Mouse (Mus musculus) frontal cortex, postnatal 14 days (tissue): ENCODE data around the gene Gm28729.
"Not testable (repeated sequence)": the region's sequence is repeated elsewhere in the genome, so short reads cannot be mapped to it uniquely, and the experiment has no call there.

Experiments
- DNase-seq, 2 experiments: peaks; one replicate each; pipeline ENCODE4 v3.0.0; 2022; ENCODE audit warnings: low spot score in 2 of 2

Gm28729 gene

DNA sequence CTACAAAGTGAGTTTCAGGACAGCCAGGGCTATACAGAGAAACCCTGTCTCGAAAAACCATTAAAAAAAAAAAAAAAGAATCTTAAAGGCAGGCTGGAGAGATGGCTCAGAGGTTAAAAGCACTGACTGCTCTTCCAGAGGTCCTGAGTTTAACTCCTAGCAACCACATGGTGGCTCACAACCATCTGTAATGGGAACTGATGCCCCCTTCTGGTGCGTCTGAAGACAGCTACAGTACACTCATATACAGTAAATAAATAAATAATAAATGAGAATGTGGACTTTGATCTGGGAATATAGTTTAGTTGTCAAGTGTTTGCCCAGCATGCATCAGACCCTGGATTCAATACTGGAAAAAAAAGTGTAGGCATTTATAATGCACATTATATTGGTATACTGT, 3.5 kb downstream of the Gm28729 start:
- DNase-seq, result not testable (repeated sequence)

DNA sequence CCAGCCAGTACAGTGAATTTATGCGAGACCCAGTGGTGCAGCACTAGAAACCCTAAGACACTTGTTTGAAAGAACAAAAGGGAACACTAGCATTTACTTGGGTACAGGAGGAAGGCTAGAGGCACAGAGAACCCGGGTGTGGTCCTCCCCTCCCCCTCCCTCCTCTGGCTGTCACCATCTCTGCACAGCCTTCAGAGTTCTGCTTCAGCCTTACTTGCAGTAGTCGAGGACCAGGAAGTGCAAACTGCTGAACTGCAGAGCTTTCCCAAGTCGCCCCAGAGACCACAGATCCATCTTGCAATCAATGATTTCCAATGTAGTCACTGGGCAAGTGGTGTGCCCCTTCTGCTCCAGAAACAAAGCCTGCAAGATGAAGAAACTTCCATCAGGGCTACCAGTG, 7.6 kb downstream of the Gm28729 start:
- no peak for DNase-seq

DNA sequence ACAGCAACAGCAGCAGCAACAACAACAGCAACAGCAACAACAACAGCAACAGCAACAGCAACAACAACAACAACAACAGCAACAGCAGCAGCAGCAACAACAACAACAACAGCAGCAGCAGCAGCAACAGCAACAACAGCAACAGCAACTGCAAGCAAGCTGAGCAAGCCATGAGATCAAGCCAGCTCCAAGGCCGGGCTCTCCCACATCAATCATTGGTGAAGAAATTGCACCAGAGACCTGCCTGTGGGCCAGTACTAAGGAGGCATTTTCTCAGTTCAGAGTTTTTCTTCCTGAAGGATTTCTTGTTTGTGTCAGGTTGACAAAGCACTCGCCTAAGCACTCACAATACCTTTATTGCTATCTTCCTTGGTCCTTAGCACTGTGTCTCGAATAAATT, 8.3 kb downstream of the Gm28729 start:
- no peak for DNase-seq

DNA sequence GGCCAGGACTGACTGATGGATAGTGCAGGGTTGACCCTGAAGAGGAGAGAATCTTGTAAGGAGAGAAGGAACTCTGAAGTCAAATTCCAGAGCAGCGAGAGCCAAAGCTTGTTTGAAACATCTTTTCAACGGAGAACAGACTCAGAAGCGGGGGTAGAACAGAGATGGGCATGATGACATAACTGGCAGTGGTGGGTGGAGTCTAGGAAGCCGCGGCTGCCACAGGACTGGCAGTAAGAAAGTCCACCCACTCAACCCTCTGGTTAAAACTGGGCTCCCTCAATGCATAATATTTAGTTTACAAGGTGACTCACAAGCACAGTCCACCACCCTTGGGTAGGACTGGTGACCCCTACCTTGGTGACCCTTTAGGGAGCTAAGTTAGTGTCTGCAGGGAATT, 9.3 kb downstream of the Gm28729 start:
- no peak for DNase-seq

DNA sequence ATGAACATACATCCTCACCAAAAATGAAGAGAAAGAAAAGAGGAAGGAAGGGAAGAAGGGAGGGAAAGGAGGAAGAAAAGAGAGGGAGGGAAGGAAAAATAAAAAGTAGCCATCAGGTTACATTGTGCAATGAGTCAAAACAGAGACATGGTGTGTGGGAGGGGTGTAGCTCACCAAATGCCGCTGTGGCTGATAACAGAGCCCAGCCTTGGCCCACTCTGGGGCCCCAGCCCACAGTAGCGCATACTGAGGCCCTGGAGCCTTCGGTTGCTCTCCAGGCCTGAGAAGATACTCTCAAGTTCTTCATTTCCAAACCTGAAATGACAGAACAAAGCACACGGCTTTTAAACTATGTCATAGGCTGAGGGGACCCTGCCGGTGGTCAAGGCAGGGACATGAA, 10.8 kb downstream of the Gm28729 start:
- no peak for DNase-seq

DNA sequence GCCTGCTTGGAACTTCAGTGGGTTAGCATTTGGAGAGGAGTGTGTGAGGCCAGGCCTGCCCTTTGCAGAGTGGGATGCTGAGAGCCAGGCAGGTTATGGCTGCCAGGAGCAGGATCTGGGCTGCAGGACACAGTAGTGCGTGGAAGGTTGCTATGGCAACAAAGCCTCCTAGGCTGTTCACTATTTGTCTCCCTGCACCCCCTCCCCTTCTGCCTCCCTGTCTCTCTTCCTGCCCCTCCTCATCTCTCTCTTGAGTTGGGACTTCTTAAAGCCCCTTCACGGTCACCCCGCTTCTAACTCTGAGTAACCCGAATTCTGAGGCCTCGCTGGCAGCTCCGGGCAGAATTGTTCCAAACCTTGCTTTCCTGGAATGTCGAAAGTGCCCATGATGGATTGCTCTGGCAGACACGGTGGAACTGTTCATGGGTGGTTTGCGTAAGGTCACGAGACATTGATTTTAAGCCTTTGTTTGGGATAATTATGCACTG, 19.0 kb downstream of the Gm28729 start:
- peak in 1 of 2 experiments; percentile 15 for DNase-seq

DNA sequence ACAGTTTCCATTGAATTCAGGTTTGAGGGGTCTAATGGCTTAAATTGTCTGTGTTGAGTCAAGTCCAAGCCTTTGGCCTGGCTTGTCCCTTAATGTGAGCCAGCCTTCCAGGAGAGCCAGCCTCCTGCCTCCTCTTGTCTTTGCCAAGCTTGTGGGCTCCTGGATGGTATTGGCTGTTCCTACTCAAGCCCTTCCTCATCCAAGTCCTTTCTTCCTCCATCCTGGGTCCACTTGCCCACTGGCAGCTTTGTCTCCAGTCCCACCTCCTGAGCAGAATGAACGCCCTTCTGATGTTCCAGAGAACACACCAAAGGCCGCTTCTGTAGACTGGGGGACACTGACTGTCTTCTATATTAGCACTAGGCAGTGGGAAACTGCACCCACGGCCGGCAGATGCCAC, 19.9 kb downstream of the Gm28729 start:
- DNase-seq, result no peak

DNA sequence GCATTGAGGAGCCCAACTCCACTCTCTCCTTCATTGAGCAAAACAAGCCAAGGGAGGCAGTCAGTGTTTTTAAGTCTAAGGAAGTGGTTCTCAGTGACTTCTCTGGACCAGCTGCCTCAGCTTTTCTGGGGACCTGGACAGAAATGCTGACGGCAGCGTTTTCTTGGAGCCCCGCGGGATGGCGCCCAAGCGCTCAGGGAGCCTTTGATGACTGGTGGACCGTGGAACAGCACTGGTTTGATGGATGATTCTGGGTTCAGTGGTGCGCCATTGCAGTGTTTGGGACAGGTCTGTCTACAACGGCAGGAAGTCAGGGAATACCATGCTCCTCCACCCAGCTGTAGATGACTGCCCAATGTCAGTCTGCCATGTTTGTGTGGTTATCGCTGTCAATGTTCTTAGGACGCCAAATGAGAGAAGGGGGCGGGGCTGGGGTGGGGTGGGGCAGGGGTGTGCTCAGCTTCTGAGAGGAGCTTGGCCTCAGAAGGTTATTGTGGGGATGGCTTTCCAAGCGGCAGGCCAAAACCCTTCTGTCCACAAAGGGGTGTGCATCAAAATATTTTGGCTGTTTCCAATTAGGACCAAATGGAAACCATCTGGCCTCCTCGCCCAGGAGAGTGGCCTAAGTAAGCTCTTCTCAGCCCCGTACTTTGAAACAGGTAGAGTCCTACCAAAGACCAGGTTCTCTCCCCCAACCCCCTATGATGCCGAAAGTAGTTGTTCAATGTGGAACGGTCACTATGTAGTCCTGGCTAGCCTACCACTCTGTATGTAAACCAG, 20.8 kb downstream of the Gm28729 start:
- DNase-seq, result no peak

DNA sequence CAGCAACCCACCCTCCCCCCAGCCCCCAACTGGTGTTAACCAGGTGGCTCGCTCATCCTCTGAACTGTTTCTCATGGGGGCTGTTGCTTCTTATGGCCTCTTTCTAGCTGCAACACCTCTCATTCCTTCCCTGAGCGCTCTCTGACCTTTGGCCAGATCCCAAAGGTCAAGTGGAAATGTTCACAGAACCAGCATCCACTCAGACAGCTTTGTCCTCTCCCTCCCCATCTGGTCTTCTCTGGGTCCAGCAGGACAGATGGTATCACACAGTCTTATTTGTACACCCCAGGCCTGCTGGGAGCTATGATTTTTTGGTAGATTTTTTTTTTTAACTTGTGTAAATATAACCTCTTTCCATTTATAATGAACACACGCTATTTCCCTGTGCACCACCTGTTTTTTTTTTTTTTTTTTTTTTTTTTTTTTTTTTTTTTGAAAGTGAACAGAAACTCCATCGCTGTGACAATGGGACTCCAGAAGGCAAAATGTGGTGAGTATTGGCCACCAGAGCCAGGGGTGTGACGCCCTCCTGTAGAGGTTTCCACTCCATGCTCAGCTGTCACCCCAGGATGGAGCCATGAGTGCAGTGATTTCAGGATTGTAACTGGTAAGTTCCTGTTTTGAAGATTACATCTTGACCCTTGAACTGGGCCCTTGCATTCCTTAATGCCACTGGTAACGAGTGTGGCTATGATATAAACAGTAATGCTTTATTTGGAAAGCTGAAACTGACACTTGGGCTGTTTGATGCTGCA, 22.0 kb downstream of the Gm28729 start:
- DNase-seq, result no peak

DNA sequence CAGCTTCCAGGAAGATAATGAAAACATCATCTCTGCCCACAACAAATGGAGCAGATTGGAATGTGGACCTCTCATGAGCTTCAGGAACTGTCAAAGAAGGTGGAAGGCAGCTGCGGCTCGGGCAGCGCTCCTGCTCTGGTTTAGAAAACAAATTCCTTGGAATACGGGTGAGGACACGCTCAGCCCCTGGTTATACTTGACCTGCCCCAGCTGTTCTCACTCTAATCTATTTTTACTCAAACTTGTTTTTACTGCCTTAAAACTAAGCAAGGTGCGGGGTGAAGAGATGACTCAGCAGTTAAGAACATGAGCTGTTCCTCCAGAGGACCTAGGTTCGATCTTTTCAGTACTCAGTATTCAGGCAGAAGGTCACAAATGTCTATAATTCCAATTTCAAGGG, 23.8 kb downstream of the Gm28729 start:
- no peak for DNase-seq

DNA sequence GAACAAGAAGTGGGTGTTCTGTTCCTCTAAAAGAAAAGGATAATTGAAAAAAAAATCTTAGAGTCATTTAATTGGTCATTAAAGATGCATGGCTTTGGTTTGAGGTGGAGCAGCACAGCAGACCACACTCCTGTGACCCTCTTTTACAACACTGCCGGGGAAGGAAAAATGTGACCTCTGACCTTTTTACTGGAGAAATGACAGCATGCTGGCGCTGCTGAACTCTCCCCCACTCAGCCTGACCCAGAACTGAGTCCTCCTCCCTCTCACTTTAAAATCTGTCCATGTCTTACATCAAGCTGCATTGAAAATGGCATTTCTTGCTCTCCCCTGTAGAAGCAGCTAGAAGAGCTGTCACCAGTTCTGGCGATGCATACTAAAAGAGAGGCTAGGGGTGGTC, 31.9 kb downstream of the Gm28729 start:
- no peak for DNase-seq

DNA sequence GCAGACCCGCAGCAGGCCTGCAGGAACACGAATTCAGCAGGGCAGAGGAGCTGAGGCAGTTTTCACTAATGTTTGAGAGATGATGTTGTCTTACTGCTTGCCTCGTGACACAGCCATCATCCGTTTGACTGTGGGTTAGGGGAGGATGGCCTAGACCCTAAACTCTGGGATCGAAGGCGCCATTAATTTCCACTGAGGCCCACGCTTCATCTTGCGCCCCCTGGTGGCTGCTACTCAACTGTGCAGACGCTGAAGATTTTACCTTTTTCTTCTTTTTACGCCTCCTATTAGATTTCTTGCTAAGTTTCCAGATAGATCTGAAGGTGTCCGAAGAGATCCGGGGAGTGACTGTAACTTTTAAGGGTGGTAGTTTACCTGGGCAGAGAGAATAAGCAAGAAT, 33.3 kb downstream of the Gm28729 start:
- DNase-seq, result no peak

DNA sequence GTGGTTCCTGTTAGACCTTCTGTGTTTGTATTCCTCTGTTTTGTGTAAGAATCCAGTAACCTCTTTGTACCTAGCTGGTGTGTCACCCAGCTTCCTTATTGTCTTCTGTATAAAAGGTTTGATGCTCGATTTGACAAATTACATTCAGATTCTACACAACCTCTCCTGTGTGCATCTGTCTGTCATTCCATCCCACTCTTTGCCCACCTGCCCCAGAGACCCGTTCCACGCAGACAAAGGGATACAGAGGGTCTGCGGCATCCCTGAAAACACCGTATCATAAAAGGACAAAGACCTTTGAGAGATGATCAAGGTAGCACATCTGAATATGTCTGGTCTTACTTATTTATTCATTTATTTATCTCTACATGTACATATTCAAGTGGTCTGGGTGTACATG, 37.2 kb downstream of the Gm28729 start:
- not testable (repeated sequence) for DNase-seq

DNA sequence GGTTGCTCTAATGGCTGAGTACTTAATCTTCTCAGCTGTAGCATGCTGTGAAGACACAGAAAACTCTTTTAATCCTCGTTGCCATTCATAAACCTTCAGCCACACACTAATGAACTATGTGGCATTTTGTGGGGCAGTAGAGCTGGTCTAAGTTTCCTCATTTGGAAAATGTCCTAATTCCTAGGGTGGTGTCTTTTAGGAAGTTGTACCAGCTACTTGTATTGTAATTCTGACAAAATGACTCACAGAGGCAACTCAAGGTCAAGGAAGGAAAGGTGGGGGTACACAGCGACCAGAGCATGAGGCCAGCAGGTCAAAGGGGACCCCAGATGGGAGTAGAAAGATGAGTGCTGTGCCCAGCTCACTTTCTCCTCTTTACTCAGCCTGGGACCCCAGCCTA, 41.4 kb downstream of the Gm28729 start:
- no peak for DNase-seq

DNA sequence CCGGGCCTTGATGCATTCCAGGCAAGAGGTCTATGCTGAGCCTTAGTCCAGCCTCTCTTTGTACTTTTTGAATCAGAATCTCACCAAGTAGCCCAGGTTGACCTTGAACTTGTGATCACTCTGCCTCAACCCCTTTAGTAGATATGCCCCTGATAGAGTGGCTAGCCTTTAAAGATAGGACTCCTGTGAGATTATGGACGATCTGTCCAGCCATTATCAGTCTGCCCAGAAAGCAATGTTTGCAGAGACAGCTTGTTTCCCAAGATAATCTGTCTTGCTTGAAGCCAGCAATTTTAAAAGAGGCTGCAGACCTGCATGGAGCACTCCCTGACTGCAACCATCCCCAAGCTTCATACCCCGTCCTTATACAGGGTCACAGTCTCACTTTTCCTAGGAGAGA, 42.0 kb downstream of the Gm28729 start:
- DNase-seq, result no peak

DNA sequence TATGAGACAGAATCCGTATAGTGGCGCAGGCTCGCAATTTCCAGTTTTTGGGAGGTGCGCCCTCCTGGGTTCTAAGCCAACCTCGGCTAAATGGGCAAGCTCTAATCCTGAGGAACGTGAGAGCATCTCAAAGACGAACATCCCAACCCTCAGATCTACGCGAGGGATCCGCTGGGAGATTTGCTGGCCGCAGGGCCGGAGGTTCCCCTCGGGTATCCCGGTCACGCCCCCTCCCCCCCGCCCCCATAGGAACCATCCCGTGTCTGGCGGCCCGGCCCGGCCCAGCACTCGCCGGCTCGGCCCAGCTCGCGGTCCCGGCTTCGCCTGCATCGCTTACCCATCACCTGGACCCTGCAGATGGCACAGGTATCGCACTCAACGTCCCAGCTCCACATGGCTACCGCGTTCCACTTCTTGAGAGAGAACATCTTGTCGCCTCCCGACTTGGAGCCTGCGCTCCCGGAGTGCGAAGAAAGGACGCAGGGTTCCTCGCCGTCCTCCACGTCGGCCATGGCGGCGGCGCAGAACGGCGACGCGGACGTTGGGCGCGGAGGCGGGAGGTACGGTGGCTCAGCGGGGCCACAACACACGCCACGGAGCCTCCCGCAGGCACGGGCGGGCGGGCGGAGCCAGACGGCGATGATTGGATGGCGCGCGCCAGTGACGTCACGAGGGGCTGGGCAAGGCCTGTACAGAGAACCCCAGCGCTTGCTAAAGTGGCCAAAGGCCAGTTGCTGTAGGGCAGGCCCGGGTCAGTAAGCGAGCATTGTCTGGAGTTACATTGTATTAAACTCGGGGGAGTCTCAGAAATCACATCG, 46.8 kb downstream of the Gm28729 start, which contains the start of gene Rnf7:
TSS of gene Rnf7 (minus strand) at position 605 of the 818 bp plus-strand sequence.
- peak; percentile 97 to 99 for DNase-seq

DNA sequence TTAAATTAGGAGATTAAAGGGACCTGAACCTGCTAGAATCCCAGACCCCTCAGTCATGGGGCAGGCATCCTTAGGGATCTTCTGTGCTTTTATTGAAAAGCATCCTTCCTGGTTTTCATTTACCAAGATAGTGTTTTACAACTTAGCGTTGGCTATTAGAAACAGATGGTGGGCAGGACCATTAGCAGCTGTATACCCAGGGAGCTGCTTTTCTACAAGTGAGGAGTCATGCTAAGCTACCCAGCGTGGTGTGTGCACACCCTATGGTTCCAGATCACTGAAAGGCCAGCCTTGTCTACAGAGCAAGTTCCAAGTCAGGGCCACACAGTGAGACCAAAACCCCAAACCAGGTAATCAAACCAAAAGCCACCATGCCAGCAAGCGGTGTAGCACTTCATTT, 52.7 kb downstream of the Gm28729 start:
- DNase-seq, result no peak

DNA sequence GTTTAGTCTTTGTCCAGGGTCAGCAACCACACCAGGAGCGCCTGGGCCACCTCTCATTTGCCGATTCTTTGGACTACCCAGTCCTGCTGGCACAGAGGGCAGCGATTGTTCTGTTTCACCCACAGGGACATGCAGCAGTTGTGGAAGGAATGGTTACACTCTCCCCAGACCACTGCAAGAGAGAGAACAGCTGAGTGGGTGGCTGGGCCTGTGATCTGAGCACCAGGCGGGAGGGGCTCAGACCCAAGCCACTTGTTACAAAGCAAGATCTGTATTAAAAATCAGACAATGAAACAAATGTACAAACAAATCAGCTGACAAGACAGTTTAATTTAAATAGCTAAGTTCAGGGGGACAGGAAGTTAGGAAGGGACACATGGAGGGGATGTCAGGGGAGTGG, 53.4 kb downstream of the Gm28729 start:
- not testable (repeated sequence) for DNase-seq

DNA sequence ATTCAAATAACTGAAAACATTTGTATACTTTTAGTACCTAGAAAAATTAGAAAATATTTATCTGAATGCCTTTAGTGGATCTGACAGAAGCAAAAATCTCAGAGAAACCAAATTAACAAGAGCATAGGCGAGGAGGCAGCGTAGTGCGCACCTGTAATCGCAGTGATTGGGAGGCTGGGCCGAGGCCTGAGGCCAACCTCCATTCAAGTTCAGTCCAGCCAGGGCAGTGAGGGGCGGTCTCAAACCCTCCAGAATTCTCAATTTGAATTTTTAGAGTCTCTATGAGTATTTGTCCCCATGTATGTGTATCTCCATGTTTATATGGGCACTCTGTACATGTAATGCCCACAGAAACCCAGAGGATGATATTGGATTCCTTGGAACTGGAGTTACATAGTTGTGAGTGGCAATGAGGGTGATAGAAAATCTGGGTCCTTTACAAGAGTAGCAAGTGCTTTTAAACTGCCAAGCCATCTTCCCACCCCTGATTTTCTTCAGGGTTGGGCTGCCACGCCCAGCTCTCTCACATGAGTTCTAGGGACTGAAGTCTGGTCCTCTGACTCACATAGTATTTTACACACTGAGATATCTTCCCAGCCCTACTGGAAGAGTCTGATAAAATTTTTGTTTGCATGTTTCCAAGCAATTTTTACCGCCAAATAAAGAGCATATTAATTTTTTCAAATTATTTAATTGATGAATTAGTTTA, 54.6 kb downstream of the Gm28729 start:
- no peak for DNase-seq

DNA sequence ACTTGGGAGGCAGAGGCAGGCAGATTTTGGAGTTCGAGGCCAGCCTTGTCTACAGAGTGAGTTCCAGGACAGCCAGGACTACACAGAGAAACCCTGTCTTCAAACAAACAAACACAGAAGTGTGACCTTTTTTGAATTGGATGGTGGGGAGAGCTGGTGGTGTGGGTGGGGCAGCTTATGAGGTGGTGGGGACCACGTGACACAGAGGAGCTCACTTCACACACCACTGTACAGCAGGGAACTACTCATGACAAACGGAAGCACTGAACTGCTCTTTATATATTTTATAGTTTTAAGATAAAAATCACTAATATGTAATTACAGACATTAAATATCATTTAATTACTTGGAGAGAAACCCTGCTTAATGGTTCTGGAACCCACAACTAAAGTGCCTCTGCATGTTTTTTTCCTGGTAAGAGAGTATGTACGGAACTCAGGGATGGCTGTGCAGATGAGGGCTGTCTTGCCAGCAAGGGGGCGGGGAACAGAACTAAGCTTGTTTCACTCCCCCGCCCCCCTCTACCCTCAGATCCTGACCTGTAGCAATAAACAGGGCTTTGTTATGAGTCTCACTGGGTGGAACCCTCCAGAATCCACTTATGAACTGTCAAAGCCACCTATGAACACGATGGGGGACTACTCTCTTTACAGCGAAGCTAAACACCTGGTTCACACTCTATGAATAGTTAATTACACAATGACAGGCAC, 55.4 kb downstream of the Gm28729 start:
- no peak for DNase-seq

DNA sequence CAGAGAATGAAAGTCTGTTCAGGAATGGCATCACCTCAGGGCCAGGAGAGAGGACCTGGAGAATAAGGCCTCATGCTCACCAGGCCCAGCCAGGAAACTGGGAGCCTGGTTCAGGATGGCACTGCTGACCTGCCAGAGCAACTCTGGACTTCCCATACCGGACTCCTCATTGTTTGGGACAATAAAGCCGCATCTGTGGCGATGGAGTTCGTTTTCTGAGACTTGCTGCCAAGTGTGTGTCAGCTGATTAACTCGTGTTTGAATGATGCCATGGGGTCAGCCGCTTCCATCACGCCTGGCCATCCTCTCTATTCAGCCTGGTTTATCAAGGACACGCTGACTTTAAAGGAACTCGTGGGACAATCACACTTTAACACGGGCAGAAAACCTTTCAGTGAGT, 61.4 kb downstream of the Gm28729 start:
- no peak for DNase-seq
